Mouse (Mus musculus) layer of hippocampus, adult 8-10 months (tissue): ENCODE data around the gene Rhof. TPM values are rescaled to one million over a fixed set of nuclear protein-coding genes. Genes with fewer than 3 reads are reported as not detected.
A peak's percentile ranks its signal among the peaks of the same experiment; 100 is the strongest.

Experiments
- DNase-seq, 2 experiments: peaks; one replicate each; pipeline ENCODE4 v3.0.0; 2022; ENCODE audit warnings: low spot score in 2 of 2
- total RNA-seq, 4 experiments: library from RNA; stranded (reverse); gene quantifications; 2 replicates each; pipeline ENCODE4 v1.2.4; 2022

Rhof gene
- total RNA-seq, 4 experiments from 2014 or later, result 42.0 to 46.6 (median 45.3) TPM

DNA sequence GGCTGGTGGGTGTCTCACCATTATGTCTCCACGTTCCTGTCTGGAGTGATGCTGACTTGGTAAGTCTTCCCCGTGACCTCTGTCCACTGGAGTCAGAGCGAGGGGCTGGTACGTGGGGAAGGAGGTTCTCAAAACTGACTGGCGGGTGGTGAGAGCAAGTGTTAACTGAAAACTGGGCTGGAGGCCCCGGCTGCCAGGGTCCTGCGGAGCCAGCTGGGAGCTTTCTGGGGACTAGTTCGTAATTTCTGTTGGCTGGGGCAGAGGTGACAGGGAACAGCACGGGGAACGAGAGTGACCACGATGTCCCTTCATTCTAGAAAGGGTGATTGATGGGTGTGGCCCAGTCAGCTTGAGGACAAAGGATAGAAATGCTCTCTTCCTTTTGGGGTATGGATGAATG, 18.4 kb downstream of the Rhof start:
- DNase-seq, result no peak

DNA sequence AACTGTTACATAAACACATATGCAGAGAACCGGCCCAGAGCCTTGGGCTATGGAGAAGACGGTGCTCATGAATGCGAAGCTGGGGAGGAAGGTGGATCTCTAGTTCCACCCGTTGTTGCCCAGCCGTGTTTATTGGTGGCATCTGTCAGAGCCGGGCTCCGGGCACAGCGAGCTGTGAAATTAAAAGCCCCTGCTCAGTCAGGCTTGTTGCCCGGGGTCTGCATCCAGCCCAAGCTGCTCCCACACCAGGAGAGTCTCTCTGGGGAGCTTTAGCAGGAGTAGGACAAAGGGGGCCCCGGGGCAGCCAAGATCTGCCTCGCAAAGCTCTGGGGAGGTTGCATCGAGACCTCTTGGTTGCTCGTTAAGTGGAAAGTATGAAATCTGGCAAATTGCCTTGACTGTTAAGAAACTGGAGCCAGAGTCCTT, 22.2 kb downstream of the Rhof start:
- DNase-seq, result no peak

DNA sequence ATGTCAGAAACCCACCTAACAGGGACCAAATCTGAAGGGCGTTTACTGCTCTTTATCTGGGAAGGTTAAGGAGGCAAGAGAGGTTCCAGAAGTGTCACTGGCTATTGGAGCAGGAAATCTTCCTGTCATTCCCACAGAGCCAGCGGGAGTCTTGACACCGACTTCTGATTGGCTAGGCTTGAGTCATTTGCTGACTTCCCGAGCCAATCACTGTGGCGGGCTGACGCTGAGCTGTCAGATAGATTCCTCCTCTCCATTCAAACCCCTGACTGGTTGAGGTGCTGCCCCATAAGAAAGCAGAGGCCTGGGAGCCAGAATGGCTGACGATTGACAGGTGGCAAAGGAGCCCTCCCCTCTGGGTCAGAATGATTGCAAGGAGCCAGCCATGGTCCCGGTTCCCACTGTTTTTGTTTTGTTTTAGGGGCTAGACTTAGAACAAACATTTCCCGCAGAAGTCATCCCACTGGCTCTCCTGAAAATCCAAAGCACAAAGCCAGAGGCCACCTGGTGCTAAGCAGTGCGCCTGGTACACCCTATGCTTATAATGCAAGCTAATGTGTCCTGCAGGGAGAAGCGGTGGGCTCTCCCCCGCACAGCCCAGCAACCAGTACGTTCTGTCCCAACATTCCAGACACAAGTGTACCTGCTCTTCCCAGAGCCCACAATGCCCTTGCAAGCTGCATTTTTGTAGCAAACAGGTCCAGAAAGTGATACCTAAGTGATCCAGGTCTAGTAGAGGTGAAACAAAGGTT, 22.9 kb downstream of the Rhof start:
- peak in 1 of 2 experiments; percentile 63 for DNase-seq

DNA sequence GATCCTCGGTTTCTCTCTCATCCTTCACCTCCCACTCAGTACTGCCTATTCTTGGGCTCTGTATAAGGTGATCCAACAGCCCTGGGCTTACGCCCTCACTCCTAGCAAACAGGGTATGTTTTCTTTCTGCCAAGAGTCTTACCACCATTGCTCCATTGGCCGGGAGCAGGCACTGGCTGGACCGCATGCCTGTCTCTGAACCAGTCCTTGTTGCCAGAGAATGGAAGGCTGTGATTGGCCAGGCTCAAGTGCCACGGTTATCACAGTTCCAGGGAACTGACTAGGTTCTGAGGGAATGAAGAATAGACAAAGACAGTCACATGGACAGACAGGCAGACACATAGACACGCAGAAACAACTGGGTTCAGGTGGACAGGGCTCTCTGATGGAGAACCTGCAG, 27.7 kb downstream of the Rhof start:
- no peak for DNase-seq

DNA sequence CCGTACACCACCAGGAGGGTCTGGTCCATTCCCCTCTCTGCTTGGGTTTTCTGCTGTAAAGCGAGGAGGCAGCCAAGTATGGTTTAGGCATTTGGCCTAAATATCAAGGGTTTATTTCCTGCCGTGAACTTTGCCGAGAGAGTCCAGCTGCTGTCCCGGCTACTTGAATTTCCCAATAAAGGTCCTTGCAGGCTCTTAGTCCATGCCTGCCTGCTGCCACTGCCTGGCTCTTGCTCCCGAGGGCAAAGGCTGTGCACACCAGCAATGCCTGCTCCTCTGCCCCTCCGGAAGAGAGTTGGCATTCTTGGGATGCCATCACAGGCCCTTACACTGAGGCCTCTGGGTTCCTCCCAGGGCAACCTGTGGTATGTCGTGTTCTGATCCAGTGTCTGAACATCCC, 28.9 kb downstream of the Rhof start:
- DNase-seq, result no peak

DNA sequence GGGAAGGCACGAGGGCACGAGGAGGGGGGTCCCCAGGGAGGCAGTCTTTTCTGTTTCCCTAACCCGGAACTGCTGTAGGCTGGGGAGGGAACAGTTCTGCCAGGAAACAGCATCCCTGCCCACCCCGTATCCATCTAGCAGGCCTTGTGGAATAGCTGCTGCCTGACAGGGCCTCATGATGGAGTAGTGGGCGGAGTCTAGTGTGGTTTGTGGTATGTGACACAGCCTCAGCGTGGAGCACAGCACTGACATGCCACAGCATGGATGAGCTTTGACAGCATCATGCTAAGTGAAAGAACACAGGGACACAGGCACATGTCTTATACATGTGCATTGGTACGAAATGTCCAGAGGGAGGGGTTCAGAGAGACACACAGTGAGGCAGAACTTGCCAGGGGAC, 30.1 kb downstream of the Rhof start:
- DNase-seq, result no peak

DNA sequence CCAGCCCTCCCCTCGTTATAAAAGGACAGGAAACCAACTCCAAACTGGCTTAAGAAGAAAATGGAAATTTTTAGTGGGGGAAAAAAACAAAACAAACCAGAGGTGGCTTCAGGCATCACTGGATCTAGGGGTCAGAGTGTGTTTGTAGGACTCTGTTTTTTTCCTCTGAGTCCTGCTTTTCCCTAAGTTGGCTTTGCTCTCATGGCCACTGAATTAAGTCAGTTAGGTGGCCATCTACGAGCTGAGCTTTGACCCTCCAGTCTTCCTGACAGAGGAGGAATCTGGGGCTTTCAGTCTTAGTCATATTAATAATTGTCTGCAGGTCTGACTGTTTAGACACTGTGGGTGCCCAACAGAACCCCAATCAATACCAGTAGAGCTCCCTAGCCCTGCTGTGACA, 34.0 kb downstream of the Rhof start:
- DNase-seq, result no peak

DNA sequence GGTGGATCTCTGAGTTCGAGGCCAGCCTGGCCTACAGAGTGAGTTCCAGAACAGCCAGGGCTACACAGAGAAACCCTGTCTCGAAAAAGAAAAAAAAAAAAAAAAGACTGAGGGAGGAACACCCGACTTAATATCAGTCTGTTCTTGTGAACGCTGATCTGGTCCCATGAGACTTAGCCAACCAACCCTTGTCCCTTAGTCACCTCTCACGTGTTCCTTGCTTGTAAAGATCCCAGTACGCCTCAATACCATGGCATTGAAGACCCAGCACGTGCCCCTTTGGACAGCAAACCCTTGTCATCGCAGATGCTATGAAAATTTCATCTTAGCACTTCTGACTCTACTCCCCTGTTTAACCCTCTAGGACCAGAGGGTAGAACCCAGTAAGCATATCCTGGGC, 36.2 kb downstream of the Rhof start:
- no peak for DNase-seq

DNA sequence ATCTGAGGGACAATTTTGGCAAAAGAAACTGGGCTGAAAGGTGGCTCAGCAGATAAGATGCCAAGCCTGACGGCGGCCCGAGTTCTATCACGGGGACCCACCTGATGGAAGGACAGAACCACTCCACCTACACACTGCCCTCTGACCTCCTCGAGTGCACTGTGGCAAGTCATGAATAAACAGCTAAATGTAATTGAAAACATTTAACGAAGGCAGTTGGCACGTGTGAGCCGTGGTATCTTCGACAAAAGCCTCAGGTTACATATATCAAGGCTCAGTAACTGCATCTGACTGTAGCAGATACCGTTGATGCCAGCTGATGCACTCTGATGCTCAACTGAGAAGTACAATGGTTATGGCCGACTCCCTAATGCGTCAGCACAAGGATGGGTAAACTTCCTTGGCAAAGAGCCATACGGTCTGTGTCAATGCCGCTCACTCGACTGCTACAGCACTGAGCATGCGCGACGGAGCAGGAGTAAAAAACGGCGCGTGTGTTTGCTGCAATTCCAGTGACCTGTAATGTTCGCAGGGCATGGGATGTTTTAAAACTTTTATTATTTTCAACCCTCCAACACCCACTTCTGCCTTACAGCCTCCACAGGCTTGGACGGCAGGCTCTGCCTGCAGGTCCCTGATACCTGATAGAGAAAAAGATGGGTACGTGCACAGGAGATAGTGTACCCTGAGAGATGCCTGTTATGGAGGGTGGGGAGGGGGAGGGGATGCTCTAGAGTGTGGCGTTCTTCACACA, 38.1 kb downstream of the Rhof start:
- no peak for DNase-seq

DNA sequence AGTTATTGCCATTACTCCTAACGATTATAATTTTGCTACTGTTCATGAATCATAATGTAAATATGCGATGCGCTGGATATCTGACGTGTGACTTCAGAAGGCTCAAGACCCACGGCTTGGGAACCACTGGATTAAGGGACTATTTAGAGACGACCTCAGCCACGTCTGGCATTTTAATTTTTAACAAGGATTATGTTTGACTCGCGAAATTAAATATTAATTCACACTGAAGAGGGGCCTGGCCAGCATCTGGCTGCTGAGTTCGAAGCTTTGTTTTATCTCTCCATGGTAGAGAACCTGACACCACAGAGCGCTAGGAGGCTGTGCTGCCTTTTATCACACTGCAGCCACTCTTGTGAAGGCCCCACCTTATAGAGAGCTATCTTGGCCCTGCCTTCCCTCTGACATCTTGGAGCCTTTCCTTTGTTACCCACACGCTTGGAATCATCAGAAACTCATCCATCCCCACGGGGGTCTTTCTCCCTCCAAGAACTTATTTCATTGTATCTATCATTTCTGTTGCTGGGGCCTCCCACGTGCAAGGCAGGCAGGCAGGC, 39.3 kb downstream of the Rhof start:
- DNase-seq, result no peak

DNA sequence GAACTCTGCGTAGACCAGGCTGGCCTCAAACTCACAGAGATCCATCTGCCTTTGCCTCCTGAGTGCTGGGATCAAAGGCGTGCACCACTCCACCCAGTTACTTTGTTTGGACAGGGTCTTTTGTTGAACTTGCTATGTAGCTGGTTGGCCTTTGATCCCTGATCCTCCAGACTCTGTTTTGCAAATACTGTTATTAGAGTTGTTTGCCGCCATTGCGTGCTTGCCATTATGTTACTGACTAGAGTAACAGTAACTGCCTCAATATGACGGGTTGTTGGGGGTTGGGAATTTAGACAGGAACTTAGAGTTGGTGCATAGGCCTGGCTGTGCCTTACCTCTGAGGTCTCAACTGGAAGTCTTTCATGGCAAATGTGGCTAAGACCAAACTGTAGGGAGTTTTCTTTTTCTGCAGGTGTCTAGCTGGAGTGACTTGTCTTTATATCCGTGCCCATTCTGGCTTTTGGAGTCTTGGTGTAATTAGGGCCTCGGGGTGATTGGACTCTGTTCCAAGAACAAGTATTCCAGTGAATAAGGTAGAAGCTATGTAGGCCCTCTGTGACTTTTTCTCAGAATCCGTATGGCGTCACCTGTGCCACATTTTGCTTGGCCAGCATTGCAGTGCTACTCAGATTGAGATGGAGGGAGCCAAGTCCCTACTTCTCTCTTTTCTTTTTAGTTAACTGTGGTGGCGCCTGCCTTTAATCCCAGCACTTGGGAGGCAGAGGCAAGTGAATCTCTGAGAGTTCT, 41.8 kb downstream of the Rhof start:
- DNase-seq, result no peak

DNA sequence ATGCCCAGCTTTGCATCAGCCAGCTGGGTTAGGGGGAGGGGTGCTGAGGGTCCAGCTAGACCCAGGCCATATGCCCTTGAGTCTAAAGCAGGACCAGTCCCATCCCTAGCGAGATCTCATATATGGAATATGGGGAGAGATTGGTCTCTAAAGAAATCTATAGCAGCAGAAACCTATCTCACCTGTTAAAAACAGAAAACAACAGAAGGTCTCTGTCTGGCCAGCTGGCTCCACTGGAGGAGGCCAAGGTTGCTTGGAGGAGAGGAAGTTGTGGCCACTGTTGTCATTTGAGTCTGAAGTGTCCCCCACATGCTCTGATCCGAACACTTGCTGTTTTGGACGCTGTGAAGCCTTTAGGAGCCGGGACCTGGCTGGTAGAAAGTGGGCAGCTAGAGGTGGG, 43.7 kb downstream of the Rhof start:
- DNase-seq, result no peak

DNA sequence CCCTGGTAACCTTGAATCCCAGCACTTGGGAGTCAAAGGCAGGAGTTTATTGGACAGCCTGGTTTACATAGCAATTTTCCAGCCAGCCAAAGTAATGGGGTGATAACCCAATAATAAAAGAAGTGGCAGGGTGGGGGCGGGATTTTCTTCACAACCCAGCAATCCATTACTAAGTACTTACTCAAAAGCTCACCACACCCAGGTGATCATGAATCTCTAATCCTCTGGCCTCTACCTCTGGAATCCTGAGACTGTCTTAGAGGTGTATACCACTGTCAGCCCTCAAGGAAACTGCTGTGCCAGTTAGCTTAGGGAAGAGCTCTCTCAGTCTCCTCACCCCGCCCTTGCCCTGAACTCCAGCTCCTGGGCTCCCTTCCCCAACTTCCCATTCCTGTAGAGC, 46.0 kb downstream of the Rhof start:
- DNase-seq, result no peak

DNA sequence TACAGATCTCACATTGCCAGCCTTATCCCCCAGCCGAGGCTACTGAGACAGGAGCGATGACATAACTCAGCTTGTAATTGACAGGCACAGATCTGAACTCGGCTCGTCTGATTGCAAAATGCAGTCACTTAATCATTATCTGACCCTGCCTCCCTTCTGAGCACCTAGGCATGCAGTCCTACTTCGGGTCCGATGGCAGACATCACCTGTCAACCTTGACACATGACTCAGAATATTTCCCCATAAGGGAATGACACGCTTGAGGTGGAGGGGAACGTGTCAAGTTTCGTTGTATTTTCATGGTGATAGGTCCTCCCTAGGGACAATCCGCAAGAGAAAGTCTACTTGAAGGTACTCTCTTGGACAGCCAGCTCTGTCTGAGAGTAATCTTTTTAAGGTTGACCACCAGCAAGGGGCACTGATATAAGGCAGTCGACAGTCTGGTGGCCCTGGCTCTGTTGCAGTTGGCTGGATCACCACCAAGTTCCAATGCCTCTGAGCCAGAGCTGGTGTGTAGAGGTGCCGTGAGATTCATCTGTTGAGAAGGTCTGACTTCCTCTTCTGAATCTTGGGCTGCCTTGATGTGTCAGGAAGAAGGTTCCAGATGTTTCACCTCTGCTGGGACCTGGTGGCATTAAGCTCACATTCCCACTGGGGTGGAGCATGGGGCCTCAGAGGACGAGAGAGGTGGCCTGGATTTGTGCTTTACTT, 49.0 kb downstream of the Rhof start:
- DNase-seq, result no peak

DNA sequence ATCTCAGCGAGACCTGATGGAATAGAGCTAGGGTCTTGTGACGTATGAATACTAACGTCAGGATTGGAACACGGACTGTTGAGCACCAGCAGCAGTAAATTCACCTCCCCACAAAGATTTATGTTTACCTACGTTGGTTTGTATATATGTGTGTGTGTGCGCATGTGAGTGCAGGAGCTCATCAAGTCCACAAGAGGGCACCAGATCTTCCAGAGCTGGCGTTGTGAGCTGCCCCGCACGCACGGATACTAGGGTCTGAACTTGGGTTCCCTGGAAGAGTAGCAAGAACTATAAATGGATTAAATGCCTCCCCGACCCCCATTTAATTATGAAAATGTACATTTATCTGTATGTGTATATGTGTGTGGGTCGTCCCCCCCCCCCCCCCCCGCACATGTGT, 52.0 kb downstream of the Rhof start:
- DNase-seq, result no peak

DNA sequence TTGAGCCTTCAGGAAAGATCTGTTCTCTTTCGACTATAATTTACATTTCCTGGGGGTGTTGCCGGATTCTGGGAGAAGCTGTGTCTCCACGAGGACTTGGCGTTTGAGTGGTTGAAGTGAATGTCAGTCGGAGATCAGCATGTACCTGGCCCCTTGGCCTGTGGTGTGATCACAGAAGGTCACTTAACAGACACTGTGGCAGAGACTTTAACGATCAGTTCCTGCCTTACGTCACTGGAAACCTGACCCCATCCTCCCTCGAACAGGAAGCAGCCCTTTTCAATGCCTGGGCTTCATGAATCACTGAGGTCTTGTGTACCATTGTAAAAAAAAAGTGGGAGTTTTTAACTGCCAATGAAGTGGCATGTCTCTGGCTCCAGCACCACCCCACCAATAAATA, 52.5 kb downstream of the Rhof start:
- DNase-seq, result no peak

DNA sequence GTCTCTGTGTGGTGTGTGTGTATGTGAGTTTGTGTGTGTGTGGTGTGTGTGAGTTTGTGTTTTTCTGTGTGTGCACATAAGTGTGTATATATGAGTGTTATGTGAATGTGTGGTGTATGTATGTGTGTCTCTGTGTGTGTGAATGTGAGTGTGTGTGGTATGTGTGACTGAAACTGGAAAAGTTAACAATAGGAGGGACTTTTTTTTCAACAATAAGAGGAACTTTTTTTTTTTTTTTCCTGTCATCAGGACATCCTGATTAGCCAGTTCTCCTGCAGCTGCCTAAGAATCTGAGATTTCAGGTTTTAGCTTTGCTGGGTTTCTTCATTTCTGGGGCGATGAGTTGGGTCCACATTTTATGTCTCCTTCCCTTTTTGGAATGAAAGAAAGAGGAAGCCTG, 52.9 kb downstream of the Rhof start:
- no peak for DNase-seq

DNA sequence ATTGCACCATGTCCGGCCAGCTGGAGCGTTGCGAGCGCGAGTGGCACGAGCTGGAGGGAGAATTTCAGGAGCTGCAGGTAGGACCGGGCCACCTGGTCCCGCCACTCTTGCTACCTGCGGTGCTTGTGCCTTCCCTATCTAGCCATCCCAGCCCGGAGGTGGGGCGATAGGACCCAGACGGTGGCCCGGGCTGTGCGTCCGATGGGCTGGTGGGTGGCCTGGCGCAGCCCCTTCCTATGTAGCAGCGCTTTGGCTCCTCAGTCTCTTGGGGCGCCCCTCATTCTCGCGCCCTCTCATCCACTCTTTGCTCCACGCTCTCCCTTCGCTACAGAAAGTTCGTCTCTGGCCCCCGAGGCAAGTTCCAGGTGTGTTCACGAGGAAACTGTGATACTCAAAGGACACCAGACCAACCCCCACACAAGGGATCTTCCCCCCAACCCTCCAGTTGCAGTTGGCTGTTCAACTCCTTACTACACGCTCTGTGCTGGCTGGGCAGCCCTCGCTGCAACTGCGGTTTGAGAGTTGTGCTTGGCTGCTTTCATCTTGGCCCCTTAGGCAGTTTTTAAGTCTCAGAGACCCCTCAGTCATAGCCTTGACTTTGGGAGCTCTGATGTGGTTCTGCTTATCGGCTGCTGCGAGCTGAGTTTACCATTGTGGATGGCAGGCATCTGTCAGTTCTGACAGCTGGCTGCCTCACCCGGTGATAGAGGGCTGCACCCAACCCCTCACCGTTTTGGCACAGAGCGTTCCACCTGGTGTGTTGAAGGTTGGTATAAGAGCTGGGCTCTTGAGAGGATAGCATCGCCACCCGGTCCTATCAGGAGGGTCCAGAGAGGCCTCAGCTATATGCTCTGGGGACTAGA, 55.8 kb downstream of the Rhof start:
- no peak for DNase-seq

DNA sequence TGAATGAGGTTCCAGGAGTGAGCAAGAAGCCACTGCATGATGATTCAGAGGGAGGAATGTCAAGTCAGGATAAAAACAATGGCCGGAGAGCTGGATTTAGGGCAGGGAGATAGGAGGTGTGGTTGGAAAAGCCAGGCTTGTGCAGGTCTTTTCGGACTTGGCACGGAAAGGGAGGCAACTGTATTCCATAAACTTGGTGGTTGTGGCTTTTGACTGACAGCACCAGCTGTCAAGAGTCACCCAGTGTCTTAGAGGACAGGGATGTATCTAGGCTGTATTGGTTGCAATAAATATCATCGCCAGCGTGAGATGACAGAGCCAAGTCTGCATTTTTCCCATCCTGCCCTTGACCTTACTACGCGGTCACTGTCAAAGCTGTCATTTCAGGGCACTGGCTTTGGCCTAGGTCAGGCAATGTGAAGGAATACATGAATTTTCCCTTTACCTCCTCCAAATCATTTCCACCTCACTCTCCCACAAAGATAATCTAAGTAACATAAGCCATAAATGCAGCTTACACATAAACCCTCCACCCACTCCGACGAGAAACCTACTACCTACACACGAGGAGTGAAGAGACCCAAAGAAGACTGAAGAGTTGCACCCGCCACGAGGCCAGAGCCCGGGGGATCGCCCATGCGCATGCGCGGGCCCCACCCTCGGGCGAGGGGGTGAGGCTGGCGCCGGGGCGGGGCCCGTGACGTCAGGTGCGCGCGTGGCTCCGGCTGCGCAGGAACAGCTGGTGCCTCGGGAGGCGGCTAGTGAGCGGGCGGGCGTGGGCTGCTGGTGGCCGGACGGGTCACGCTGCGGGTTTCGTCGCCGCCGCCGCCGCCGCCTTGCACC, 56.7 kb downstream of the Rhof start:
- DNase-seq, result peak; percentile 79 to 91

DNA sequence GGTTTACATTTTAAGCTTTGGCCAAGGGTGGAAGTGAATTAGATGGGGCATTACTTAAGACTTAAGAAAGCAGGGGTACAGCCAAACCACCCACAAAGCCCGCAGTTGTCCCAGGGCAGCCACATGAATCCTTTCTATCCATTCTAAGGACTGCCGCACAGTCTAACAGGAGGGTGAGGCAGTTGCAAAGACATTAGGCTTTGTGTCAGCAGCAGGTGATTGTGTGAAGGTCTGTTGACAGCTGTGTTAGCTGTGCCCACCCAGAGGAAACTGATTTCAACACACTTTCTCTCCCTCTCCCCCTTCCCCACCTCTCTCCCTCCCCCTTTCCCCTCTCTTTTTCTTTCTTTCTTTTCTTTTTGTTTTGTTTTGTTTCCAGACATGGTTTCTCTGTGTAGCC, 63.8 kb downstream of the Rhof start:
- DNase-seq, result no peak
